Mouse (Mus musculus) macrophage (primary cell): Measurements from ENCODE around the gene Zxdc. TPM values are rescaled to one million over a fixed set of nuclear protein-coding genes. Genes with fewer than 3 reads are reported as not detected.

Source experiments
- H3K27ac ChIP-seq: fragments of 350-480 bp; formaldehyde crosslinking; 2 replicates; pipeline ENCODE4 v1.9.0; 2021
- H3K36me3 ChIP-seq: fragments of 350-480 bp; formaldehyde crosslinking; 2 replicates; pipeline ENCODE4 v1.9.0; 2021; ENCODE audit errors: inconsistent target
- H3K4me3 ChIP-seq: fragments of 350-480 bp; formaldehyde crosslinking; 2 replicates; pipeline ENCODE4 v1.9.0; 2021; ENCODE audit errors: inconsistent target
- H3K79me2 ChIP-seq: fragments of 350-480 bp; formaldehyde crosslinking; 2 replicates; pipeline ENCODE4 v1.9.0; 2021; ENCODE audit errors: inconsistent target
- WGBS: methylation state at CpG from one replicate; pipeline ENCODE4 v1.1.7; 2026; ENCODE audit warnings: inconsistent platforms; ENCODE audit not compliant: missing documents; 5-methylcytosine and 5-hydroxymethylcytosine counted together
- polyA plus RNA-seq: library from polyadenylated mRNA; stranded (reverse); fragments of 250-400 nt; gene quantifications from 3 replicates; pipeline ENCODE4 v1.2.4, GENCODE M21; 2018; ENCODE audit warnings: inconsistent platforms
- total RNA-seq, 78 experiments: library from RNA; depleted of rRNA; stranded (reverse); fragments of 250-400 nt; gene quantifications; 1 replicate in 9 of 78; 2 replicates in 24 of 78; 3 replicates in 43 of 78; 4 replicates in 2 of 78; pipeline ENCODE4 v1.2.4; 2018; ENCODE audit warnings: inconsistent platforms in 56 of 78

Zxdc gene
- 10 to 100 TPM; 25.6 to 77.4 (median 41.3) TPM for total RNA-seq (2018; cell fraction: chromatin; rRNA removed)
- total RNA-seq (2018; cell fraction: cytosol; rRNA removed), result 10 to 100 TPM; 10.2 to 21.8 (median 14.0) TPM
- 10 to 100 TPM; 16.7 to 62.1 (median 28.9) TPM for total RNA-seq (2018; cell fraction: nucleus; rRNA removed)
- polyA plus RNA-seq, result 7.2 to 12.6 TPM (median 12.0 TPM) in 3 replicates

DNA sequence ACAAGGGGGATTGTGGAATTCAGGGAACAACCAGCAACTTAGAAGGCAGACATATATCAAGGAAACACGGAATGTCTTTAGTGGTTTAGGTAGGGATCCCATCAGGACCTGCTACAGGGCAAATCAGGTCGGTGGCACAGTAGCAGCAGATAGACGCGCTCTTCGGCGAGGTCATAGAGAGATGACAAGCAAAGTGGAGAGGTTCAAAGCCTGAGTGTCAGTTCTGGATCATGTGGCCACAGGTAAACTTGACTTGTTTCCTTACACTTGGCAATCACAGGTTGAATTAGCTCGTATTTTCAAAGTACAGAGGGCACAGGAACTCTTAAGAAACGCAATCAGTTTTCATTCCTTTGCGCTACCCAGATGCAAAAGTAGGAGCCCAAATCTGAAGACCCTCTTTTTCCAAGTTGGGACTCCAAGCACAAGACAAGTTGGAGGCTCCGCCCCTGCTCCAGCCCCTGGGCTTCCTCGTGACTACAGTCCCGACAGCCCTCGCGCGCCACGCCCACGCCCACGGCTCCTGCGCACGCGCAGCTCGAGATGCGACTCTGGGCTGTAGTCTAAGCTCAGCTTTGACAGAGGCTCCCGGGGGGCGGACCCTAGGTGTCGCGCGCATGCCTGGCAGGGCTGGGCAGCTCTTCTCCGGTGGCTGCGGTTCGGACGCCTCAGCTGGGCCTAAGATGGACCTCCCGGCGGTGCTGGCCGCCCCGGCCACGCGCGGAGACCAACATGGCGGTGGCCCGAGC lies at the start of gene Zxdc:
TSS of gene Zxdc (plus strand) at position 517 of the 749 bp plus-strand sequence.
- Histone ChIP-seq H3K36me3 (peaks cover 19% of the 10 kb centered on the region), H3K4me3 (peak within 1 kb of the TSS; percentile 43), H3K27ac (peak within 1 kb of the TSS; percentile 22; the same call in 1 of the 2 replicates), H3K79me2 (peaks cover 38% of the 10 kb centered on the region)
- WGBS, result 7% methylated on average over 41 of the region's 41 CpGs

DNA sequence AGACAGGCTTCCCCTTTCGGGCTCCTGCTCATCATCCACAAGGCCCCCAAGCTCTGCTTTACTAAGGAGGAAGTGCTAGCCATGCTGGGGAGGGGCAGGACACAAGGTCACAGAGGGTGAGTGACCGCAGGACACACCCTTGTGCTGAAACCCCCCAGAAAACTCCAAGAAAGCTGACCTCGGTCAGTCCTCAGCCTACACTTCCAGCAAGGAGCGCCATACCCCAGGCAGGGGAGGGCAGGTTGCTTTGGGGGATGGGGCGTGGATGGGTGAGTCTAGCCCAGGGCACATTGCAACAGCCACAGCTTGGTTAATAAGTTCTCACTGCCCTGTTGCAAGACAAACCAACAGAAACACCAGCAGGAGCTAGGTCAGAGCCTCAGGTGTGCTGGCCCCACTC lies 48.9 kb upstream of the Zxdc start:
- Histone ChIP-seq H3K79me2 (no peaks in the 10 kb centered on the region), H3K4me3 (no peak overlapping the region), H3K27ac (no peak overlapping the region), H3K36me3 (no peaks in the 10 kb centered on the region)
- WGBS, result 57% methylated on average over 5 of the region's 5 CpGs

DNA sequence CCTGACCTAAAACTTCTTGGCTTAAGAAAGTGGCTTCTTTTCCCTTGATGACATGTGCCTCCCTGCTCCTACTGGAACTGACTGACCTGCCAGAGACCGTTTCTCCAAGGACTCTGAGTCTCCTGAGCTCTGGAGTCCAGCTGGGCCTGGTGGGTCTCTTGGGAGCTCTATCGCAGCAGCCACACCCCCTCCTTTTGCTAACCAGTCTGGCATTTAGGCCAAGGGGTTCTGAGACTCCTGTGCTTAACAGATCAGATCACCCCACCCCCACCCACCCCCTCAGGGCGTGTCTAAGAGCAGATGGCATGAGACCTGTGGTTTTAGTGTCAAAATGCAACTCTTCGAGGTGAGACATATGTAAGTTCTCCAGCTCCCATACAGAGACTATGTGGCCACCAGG lies 47.5 kb upstream of the Zxdc start:
- no peaks in the 10 kb centered on the region for H3K79me2 ChIP-seq
- H3K4me3 ChIP-seq, result no peak overlapping the region
- 50% methylated on average over 3 of the region's 4 CpGs for WGBS
- H3K36me3 ChIP-seq, result no peaks in the 10 kb centered on the region
- H3K27ac ChIP-seq, result no peak overlapping the region

DNA sequence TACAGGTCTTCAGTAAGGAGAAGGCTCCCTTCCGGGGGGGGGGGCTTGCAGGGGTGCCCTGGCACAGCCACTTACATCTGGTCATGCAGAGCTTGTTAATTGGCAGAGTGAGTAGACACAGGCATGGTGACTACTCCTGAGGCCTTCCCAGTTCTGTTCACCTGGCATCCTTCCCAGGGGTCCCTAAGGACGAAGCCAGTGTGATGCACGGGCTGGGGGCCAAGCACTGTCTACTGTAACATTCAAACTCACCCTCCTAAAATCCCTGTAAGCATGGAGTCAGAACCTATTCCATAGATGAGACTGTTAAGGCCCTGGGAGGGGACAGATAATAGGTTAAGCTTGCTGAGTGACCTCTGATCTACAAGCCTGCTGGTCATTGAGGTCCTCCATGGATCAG lies 45.3 kb upstream of the Zxdc start:
- Histone ChIP-seq H3K79me2 (no peaks in the 10 kb centered on the region), H3K4me3 (no peak overlapping the region), H3K36me3 (no peaks in the 10 kb centered on the region), H3K27ac (no peak overlapping the region)
- 73% methylated on average over 3 of the region's 3 CpGs for WGBS

DNA sequence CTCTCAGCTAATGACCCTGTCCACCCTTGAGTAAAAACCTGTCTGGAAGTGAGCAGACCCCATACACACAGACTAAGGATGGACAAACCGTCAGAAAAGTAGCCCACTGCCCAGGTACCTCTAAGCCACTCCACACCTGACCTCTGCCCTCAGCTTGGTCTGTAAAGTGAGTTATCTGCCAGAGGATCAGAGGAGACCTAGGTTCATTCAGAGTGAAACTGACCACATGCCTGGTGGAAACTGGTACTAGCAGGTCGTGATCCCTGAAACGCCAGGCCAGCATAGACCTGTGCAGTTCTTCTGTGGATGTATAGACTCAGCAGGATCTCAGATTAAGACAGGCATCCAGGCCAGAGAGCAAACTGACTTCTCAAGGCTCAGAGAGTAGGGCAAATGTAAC lies 44.8 kb upstream of the Zxdc start:
- Histone ChIP-seq H3K79me2 (no peaks in the 10 kb centered on the region), H3K27ac (no peak overlapping the region), H3K4me3 (no peak overlapping the region), H3K36me3 (no peaks in the 10 kb centered on the region)
- WGBS, result 64% methylated on average over 3 of the region's 3 CpGs

DNA sequence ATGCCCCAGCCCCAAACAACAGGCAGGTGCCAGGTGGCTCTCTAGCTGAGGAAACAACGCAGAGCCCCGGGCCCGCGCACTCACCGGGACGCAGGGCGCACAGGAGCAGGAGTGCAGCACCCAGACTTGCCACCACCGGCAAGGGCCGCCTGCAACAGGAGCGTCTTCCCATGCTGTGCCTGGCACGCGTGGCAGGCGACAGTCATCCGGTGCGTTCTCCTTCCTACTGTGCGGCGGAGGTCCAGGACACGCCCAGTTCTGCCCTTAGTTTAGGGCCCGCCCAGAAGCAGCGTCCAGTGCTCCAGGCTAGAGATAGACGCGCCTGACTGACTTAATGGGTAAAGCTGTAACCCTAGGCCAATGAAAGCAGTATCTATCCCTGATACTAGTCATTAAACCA lies 44.3 kb upstream of the Zxdc start, which contains the start of gene Chst13:
TSS of gene Chst13 (minus strand) at position 195 of the 400 bp plus-strand sequence.
- 14% methylated on average over 22 of the region's 22 CpGs for WGBS
- no peak within 1 kb of the TSS for H3K4me3 ChIP-seq
- no peaks in the 10 kb centered on the region for H3K36me3 ChIP-seq
- H3K79me2 ChIP-seq, result no peaks in the 10 kb centered on the region
- no peak within 1 kb of the TSS for H3K27ac ChIP-seq

DNA sequence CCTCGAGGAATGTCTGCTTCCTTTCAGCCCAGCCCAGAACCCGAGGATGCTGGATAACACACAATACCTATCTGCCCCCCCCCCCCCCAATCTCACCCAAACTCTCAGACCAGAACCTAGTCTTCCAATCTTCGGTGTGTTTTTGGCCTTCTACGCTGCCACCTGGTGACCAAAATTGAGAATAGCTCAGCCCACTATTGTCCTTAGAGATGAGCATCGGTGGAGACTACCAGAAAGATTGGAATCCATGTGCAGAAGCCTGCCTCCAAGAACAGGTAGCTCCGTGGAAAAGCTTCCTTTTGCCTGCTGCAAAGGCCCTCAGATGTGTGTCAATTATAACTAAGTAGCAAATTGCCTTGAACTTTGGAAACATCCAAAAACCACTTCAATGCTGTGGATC lies 41.6 kb upstream of the Zxdc start:
- Histone ChIP-seq H3K4me3 (no peak overlapping the region), H3K36me3 (no peaks in the 10 kb centered on the region), H3K79me2 (no peaks in the 10 kb centered on the region), H3K27ac (no peak overlapping the region)
- 16% methylated on average over 6 of the region's 6 CpGs for WGBS

DNA sequence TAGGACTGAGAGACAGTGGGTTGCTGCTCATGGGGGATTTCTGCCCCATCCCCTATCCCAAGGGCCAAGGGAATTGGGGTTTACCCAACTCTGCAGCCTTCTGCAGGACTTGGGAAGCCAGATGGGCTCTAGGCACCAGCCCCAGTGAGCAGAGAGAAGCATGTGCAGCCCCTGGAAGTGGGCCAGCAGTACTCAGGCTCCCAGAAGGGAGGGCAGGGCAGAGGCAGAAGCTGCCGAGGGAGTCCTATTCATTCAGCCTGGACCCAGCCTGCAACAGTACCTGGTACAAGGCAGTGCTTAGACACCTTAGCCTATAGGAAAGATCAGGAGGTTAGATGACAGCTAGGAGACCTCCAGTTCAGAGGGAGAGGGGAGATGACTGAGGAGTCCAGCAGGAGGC lies 39.3 kb upstream of the Zxdc start:
- Histone ChIP-seq H3K27ac (no peak overlapping the region), H3K36me3 (no peaks in the 10 kb centered on the region), H3K4me3 (no peak overlapping the region), H3K79me2 (no peaks in the 10 kb centered on the region)
- 10% methylated on average over 1 of the region's 1 CpGs for WGBS

DNA sequence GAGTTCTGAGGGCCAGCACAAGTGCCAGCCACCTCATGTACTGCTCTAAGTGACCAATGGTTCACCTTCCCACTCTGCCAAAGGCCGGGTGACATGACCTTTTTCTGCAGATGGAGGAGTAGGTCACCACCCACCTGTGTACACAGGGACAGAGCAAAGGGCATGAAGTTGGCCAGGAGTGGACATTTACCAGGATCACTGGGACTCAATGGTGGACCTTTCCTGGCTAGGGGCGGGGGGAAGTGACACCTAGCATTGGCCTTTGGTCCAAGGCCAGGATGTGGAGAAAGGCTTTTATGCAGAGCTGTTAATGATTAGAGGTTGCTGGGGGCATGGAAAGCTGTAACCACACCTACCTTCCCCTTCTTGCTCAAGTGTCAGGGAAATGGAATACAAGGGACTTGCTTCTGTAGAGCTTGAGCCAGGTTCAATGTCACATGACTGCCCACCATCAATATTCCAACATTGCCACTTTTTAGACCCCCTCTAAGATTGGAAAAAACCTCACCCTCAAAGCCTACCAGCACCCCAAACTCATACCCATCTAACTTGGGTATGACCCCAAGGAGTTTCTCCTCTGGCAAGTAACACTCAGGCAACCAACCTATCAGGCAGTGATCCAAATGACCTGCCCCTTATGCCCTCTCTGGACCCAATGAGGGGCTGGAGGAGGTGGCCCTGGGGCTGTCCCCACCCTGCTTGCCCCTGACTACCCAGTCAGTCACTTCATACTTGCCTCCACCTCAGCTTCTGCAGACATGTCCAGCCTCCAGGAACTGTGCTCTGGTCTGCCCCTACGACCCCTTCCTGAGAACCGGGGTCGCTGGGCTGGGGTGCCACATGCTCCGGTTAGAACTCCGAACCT lies 36.5 kb upstream of the Zxdc start, which contains the start of gene Uroc1:
TSS of gene Uroc1 (plus strand) at position 724 of the 865 bp plus-strand sequence.
- 88% methylated on average over 7 of the region's 7 CpGs for WGBS
- H3K4me3 ChIP-seq, result no peak within 1 kb of the TSS
- no peaks in the 10 kb centered on the region for H3K36me3 ChIP-seq
- H3K27ac ChIP-seq, result no peak within 1 kb of the TSS
- no peaks in the 10 kb centered on the region for H3K79me2 ChIP-seq

DNA sequence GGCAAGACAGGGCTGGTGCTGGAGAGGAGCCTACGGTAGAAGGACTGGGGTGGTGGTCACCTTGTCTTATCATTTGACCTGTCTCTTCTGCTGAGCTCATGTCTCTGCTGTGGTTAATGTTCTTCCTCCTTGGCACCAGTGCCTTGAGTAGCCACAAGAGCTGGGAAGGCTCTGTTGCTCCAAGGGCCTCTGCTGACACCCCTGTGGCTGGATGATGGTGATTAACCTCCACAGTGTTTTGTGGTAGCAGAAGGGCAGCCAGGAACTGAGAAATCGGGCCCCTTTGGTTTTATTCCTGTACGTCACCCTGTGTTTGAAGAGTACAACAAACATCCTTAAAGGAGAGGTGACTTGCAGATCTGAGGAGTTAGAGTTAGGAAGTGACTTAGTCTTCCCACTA lies 35.0 kb upstream of the Zxdc start:
- Histone ChIP-seq H3K4me3 (no peak overlapping the region), H3K36me3 (no peaks in the 10 kb centered on the region), H3K79me2 (no peaks in the 10 kb centered on the region), H3K27ac (no peak overlapping the region)
- 20% methylated on average over 3 of the region's 3 CpGs for WGBS

DNA sequence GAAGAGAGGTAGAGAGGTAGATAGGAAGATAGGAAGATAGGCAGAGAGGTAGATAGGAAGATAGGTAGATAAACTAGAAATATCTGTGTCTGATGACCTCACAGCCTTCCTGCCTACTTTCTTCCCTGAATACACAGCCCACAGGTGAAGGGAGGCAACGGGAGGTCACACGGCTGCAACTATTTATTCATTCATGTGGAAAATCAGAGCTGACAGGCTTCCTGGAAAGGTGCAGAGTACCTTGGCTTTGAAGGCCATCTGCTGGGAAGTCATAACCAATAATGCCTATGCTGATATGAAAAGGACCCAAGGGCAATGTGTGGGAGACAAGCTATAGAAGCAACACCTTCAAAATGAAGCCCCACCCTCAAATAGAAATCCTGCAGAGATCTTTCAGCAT lies 26.9 kb upstream of the Zxdc start:
- no peaks in the 10 kb centered on the region for H3K79me2 ChIP-seq
- no peak overlapping the region for H3K27ac ChIP-seq
- no peak overlapping the region for H3K4me3 ChIP-seq
- 83% methylated on average over 2 of the region's 2 CpGs for WGBS
- H3K36me3 ChIP-seq, result no peaks in the 10 kb centered on the region

DNA sequence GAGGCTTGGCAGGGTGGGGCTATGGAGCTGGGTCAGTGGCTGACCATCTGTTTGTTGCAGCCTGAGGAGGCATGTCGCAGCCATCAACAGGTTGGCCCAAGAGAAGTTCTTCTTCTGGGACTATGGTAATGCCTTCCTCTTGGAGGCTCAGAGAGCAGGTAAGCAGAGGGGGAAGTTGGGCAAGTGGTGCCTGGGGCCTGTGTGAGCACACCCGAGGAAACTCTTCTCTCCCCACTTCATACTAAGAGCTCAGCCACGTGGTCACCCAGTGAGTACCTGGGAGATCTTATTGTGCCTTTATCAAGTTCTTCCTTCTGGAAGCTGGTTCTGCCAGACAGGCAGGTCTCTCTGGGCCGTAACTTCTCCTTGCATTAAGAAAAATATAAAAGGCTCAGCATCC lies 22.1 kb upstream of the Zxdc start:
- no peak overlapping the region for H3K27ac ChIP-seq
- no peaks in the 10 kb centered on the region for H3K36me3 ChIP-seq
- WGBS, result 53% methylated on average over 4 of the region's 4 CpGs
- no peak overlapping the region for H3K4me3 ChIP-seq
- H3K79me2 ChIP-seq, result no peaks in the 10 kb centered on the region

DNA sequence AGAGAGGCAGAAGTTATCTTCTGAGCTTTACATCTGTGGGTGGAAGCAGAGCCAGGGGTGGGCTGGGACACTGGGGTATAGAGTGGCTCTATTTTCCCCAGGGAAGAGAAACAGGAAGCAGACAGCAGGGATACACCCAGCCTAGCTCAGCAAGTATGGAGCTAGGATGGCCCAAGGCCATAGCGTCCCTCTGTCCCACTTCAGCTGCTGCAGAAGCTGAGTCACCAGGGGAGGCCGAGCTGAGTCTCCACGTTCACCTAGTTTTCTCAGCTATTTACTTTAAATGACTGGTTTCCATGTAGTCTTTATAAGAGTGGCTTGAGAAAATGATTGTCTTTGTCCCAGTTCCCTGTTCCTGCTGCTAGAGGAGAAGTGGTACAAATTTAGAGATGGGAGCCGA lies 20.8 kb upstream of the Zxdc start:
- no peak overlapping the region for H3K4me3 ChIP-seq
- 76% methylated on average over 4 of the region's 4 CpGs for WGBS
- H3K27ac ChIP-seq, result no peak overlapping the region
- H3K36me3 ChIP-seq, result no peaks in the 10 kb centered on the region
- H3K79me2 ChIP-seq, result no peaks in the 10 kb centered on the region

DNA sequence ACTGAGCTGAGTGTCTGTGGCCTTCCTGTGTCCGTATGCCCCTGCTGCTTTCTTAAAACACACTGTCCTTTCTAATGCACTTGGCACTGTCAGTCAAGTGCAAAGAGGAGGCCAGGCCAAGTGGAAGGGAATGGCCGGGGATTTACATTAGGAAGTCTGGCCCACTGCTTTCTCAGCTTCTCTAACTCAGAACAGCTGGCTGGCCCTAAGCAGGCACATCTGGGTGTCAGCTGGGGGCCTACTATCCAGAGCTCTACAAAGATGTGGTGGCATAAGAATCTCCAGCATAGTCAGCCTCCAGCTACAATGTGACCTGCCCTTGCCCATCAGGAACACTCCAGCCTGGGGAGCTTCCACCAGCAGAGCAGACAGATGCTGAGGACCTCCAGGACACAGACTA lies 19.3 kb upstream of the Zxdc start:
- no peak overlapping the region for H3K4me3 ChIP-seq
- H3K36me3 ChIP-seq, result no peaks in the 10 kb centered on the region
- WGBS, result 90% methylated on average over 2 of the region's 2 CpGs
- H3K79me2 ChIP-seq, result no peaks in the 10 kb centered on the region
- H3K27ac ChIP-seq, result no peak overlapping the region

DNA sequence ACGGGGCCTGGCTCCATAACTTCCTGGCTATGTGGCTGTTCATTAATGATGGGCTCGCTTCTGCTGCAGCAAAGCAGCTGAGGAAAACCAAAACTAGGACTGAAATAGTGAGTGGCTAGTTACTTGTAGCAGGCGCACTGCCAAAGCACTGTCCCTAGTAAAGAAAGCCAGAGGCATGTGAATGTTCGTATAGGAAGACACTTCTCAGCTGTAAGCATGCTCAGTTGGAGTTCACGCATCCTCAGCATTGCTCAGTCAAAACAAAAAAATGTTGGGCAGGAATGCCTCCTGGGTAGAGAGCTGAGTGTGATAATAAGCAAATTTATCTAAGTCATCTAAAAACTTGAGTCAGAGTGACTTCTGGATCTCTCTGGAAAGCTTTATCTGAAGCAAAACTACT lies 11.2 kb upstream of the Zxdc start:
- Histone ChIP-seq H3K4me3 (no peak overlapping the region), H3K27ac (no peak overlapping the region), H3K36me3 (no peaks in the 10 kb centered on the region), H3K79me2 (no peaks in the 10 kb centered on the region)
- WGBS, result 67% methylated on average over 5 of the region's 5 CpGs
